Mouse (Mus musculus) CH12.LX (cell line): ENCODE measurements around the gene Higd1c. TPM values are rescaled to one million over a fixed set of nuclear protein-coding genes. Genes with fewer than 3 reads are reported as not detected.

Source experiments
- DNase-seq: peaks from one replicate; pipeline ENCODE4 v3.0.0-alpha.2; 2013; ENCODE audit errors: extremely low read depth
- H3K27ac ChIP-seq: 2 replicates; pipeline ENCODE4 v1.5.1; 2012; ENCODE audit warnings: low read depth, mild to moderate bottlenecking, control low read depth, moderate library complexity; ENCODE audit not compliant: insufficient read depth
- H3K27me3 ChIP-seq: replicated peaks from 2 replicates; pipeline ENCODE3; 2012; ENCODE audit warnings: inconsistent platforms
- H3K36me3 ChIP-seq, 2 experiments: replicated peaks in 1 of 2; 2 replicates each; pipeline versions ENCODE3 to v1.6.1; 2012; ENCODE audit warnings: inconsistent platforms in 1 of 2, low read length in 1 of 2, mild to moderate bottlenecking in 1 of 2, mixed read lengths in 1 of 2, moderate library complexity in 1 of 2; ENCODE audit not compliant: control insufficient read depth in 1 of 2, insufficient read depth in 1 of 2
- H3K4me1 ChIP-seq, 2 experiments: 2 replicates each; pipeline ENCODE4 v1.6.1; 2012; ENCODE audit warnings: inconsistent platforms in 1 of 2, moderate library complexity in 1 of 2; ENCODE audit not compliant: insufficient read depth in 2 of 2, control insufficient read depth in 1 of 2
- H3K4me2 ChIP-seq: 2 replicates; pipeline ENCODE4 v1.6.1; 2012; ENCODE audit warnings: low read depth, mild to moderate bottlenecking, control low read depth; ENCODE audit not compliant: poor library complexity, insufficient read depth, severe bottlenecking
- H3K4me3 ChIP-seq, 3 experiments: fragments of 150-350 bp in 1 of 3; sonication (generic) in 1 of 3; replicated peaks in 1 of 3; 2 replicates each; pipeline versions ENCODE3 to v1.5.1; 2011 to 2012; ENCODE audit warnings: low read depth in 2 of 3, low read length in 2 of 3, mild to moderate bottlenecking in 2 of 3, moderate library complexity in 2 of 3, control low read depth in 1 of 3, improper control_type of control experiment in 1 of 3, inconsistent platforms in 1 of 3, mixed read lengths in 1 of 3; ENCODE audit not compliant: poor library complexity in 1 of 3
- H3K79me2 ChIP-seq: replicated peaks from 2 replicates; pipeline ENCODE4 v1.6.1; 2012; ENCODE audit warnings: mild to moderate bottlenecking, moderate library complexity; ENCODE audit not compliant: control insufficient read depth, poor library complexity, insufficient read depth, severe bottlenecking; ENCODE audit errors: extremely low read depth
- H3K9ac ChIP-seq: 2 replicates; pipeline ENCODE4 v1.6.1; 2012; ENCODE audit warnings: low read depth, mild to moderate bottlenecking, control low read depth, moderate library complexity; ENCODE audit not compliant: insufficient read depth
- H3K9me3 ChIP-seq: replicated peaks from 2 replicates; pipeline ENCODE3; 2012; ENCODE audit warnings: low read length, inconsistent platforms, mixed read lengths
- ELF1 ChIP-seq: IDR thresholded peaks from 2 replicates; pipeline ENCODE4 v1.6.1; 2014; ENCODE audit warnings: low read depth, mild to moderate bottlenecking, inconsistent platforms, low read length, improper control_type of control experiment
- GABPA ChIP-seq: IDR thresholded peaks from 2 replicates; pipeline ENCODE4 v1.6.1; 2012; ENCODE audit warnings: low read depth, low read length, improper control_type of control experiment, inconsistent platforms; ENCODE audit not compliant: insufficient replicate concordance
- JUN ChIP-seq: IDR thresholded peaks from 2 replicates; pipeline ENCODE4 v1.6.1; 2011; ENCODE audit warnings: low read depth, mild to moderate bottlenecking, low read length, improper control_type of control experiment, moderate library complexity; ENCODE audit not compliant: insufficient read depth
- MAFK ChIP-seq: IDR thresholded peaks from 2 replicates; pipeline ENCODE4 v1.6.1; 2011; ENCODE audit warnings: low read length, improper control_type of control experiment; ENCODE audit not compliant: insufficient replicate concordance
- MXI1 ChIP-seq: IDR thresholded peaks from 2 replicates; pipeline ENCODE4 v1.6.1; 2011; ENCODE audit warnings: mild to moderate bottlenecking, low read depth, low read length, improper control_type of control experiment
- MYC ChIP-seq: IDR thresholded peaks from 2 replicates; pipeline ENCODE4 v1.6.1; 2011; ENCODE audit warnings: low read depth, mild to moderate bottlenecking, improper control_type of control experiment, low read length
- PAX5 ChIP-seq: IDR thresholded peaks from 2 replicates; pipeline ENCODE4 v1.6.1; 2012; ENCODE audit warnings: low read length, inconsistent platforms, mixed read lengths
- POLR2A ChIP-seq: IDR thresholded peaks from 2 replicates; pipeline ENCODE4 v1.6.1; 2011; ENCODE audit warnings: low read depth, mild to moderate bottlenecking, improper control_type of control experiment, low read length
- POLR2AphosphoS2 ChIP-seq: IDR thresholded peaks from 2 replicates; pipeline ENCODE4 v1.6.1; 2011; ENCODE audit warnings: low read depth, low read length, improper control_type of control experiment
- RAD21 ChIP-seq: IDR thresholded peaks from 2 replicates; pipeline ENCODE4 v1.6.1; 2011; ENCODE audit warnings: low read depth, mild to moderate bottlenecking, low read length, improper control_type of control experiment, moderate library complexity
- SMC3 ChIP-seq: IDR thresholded peaks from 2 replicates; pipeline ENCODE4 v1.6.1; 2011; ENCODE audit warnings: low read depth, low read length, improper control_type of control experiment
- TBP ChIP-seq: conservative IDR thresholded peaks from 2 replicates; pipeline ENCODE4 v1.6.1; 2011; ENCODE audit warnings: low read depth, low read length, improper control_type of control experiment
- ZNF384 ChIP-seq: IDR thresholded peaks from 2 replicates; pipeline ENCODE4 v1.6.1; 2012; ENCODE audit warnings: low read depth, low read length, improper control_type of control experiment, inconsistent platforms
- dilution Hi-C: fragments of 300-500 bp; cut with MboI; formaldehyde crosslinking; loops from 2 replicates; pipeline ENCODE4 v1.14.3; 2020; ENCODE audit warnings: low sequenced_read_pairs; ENCODE audit not compliant: extremely low pct_unique_long_range_greater_than_20kb, extremely low pct_ligation_motif_present
- in situ Hi-C: fragments of 300-500 bp; cut with MboI; formaldehyde crosslinking; loops from 3 replicates; pipeline ENCODE4 v1.14.3; 2019; ENCODE audit warnings: low sequenced_read_pairs, low pct_ligation_motif_present, low pct_unique_long_range_greater_than_20kb, mixed read lengths
- polyA plus RNA-seq: library from polyadenylated mRNA; unstranded; fragments of >175 nt; gene quantifications from 2 replicates; pipeline ENCODE4 v1.2.1, GENCODE M21; 2012; ENCODE audit warnings: low read depth; ENCODE audit not compliant: insufficient read length
- total RNA-seq, 2 experiments: library from RNA; depleted of rRNA; stranded (reverse); fragments of 300-350 nt in 1 of 2; fragments of >200 nt in 1 of 2; gene quantifications; 2 replicates each; pipeline ENCODE4 v1.2.3; 2012 to 2014

Gene Higd1c
- total and polyA plus RNA-seq, 3 experiments: not detected

DNA sequence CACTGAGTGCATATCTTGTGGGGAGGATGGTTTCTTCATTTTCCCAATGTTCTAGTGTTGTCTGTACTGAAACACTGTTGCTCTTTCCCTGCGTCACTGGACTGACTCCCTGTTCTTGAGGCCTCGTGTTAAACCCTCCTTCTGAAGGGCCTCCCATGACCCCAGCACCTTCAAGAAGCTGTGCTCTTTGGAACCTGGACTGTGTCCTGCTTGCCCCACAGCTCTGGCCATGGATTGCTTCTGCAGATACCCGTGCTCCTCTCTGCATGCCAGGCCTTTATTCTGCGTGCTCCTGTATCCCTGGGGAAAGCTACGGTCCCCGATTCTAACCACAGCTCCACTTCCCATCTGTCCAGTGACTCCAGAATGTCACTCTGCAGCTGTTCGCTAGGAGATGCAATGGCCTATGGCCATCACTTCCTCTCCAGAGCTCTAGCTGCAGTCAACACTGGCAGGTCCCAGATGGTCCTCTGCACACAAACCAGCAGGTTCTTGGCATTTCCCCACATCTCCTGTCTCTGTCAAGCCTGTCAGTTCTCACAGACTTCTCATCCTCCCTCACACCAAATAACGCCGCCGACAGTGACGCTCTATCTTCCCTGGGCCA, 65.7 kb downstream of the Higd1c start:
- dilution Hi-C loops: no loop called here
- TF ChIP-seq RAD21: no peak
- TF ChIP-seq POLR2AphosphoS2: no peak
- no peak for TF ChIP-seq ELF1
- TF ChIP-seq ZNF384: no peak
- TF ChIP-seq SMC3: no peak
- TF ChIP-seq, all 38 proteins: peak for 0
- Histone ChIP-seq H3K9me3 (no peaks in the 10 kb centered on the region), H3K9ac (no peak overlapping the region), H3K79me2 (no peaks in the 10 kb centered on the region), H3K4me1 (no peaks in the 10 kb centered on the region), H3K4me2 (no peak overlapping the region), H3K27me3 (peaks cover 74% of the 10 kb centered on the region), H3K36me3 (no peaks in the 10 kb centered on the region), H3K4me3 (no peak overlapping the region), H3K27ac (no peak overlapping the region)
- no peak for DNase-seq
- in situ Hi-C loops: no loop called here

DNA sequence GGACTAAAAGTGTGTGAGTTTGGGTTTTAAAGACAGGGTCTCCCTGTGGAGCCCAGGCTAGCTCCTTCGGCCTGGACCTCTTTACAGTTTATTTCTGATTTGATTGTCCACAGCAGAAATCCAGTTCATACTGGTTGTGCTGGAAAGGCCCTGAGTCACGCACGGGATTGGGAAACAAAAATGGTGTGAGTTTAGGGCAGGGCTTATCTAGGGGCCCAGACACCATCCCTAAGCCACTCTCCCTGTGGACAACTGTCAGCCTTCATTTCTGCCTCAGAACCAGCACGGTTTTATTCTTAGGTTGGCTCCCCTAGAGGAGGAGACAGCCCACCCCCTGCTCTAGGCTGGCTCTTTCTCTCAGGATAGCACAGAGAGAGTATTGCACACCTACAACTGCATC, 68.9 kb downstream of the Higd1c start:
- no peak for DNase-seq
- Histone ChIP-seq H3K9ac (no peak overlapping the region), H3K79me2 (no peaks in the 10 kb centered on the region), H3K4me2 (no peak overlapping the region), H3K36me3 (no peaks in the 10 kb centered on the region), H3K9me3 (no peaks in the 10 kb centered on the region), H3K27ac (no peak overlapping the region), H3K4me1 (0 out of 4 replicates have a peak, but pooled peaks cover 0 to 2% of the 10 kb centered on the region in 2 experiments), H3K4me3 (no peak overlapping the region), H3K27me3 (peaks cover 56% of the 10 kb centered on the region)
- dilution Hi-C loops (no loop called here), in situ Hi-C loops (no loop called here)
- TF ChIP-seq GABPA (no peak), PAX5 (no peak), TBP (no peak), MXI1 (no peak), MAFK (no peak), JUN (no peak), SMC3 (no peak), MYC (no peak), POLR2A (no peak)

Other genes with a start within 250 kb of the Higd1c start
- gene Atf1, start 136.7 kb upstream of the Higd1c start, total RNA-seq (2012; rRNA removed): 28.0 and 28.2 TPM in 2 replicates
- 48.4 and 51.1 TPM in 2 replicates for gene Atf1, start 136.7 kb upstream of the Higd1c start, total RNA-seq (2014; rRNA removed)
- gene Atf1, start 136.7 kb upstream of the Higd1c start, polyA plus RNA-seq: 111 and 133 TPM in 2 replicates
- gene Tmprss12, start 83.7 kb upstream of the Higd1c start, total RNA-seq (2012; rRNA removed): not detected in 2 replicates
- gene Tmprss12, start 83.7 kb upstream of the Higd1c start, total RNA-seq (2014; rRNA removed): not detected in 2 replicates
- gene Tmprss12, start 83.7 kb upstream of the Higd1c start, polyA plus RNA-seq: not detected in 2 replicates
- 5.8 and 6.5 TPM in 2 replicates for gene Mettl7a1, start 60.4 kb upstream of the Higd1c start, total RNA-seq (2012; rRNA removed)
- gene Mettl7a1, start 60.4 kb upstream of the Higd1c start, total RNA-seq (2014; rRNA removed): 17.2 and 17.9 TPM in 2 replicates
- 14.2 and 14.9 TPM in 2 replicates for gene Mettl7a1, start 60.4 kb upstream of the Higd1c start, polyA plus RNA-seq
- 0.17 TPM in 1 of 2 replicates, not detected in the other for gene Mettl7a3, start 29.6 kb upstream of the Higd1c start, total RNA-seq (2012; rRNA removed)
- gene Mettl7a3, start 29.6 kb upstream of the Higd1c start, total RNA-seq (2014; rRNA removed): not detected in 2 replicates
- gene Mettl7a3, start 29.6 kb upstream of the Higd1c start, polyA plus RNA-seq: 0.33 and 0.70 TPM in 2 replicates
- not detected in 2 replicates for gene Methig1, start 11.4 kb upstream of the Higd1c start, total RNA-seq (2012; rRNA removed)
- not detected in 2 replicates for gene Methig1, start 11.4 kb upstream of the Higd1c start, total RNA-seq (2014; rRNA removed)
- not detected in 2 replicates for gene Methig1, start 11.4 kb upstream of the Higd1c start, polyA plus RNA-seq
- gene Mettl7a2, start 11.3 kb upstream of the Higd1c start, total RNA-seq (2012; rRNA removed): not detected in 2 replicates
- gene Mettl7a2, start 11.3 kb upstream of the Higd1c start, total RNA-seq (2014; rRNA removed): not detected in 2 replicates
- not detected in 2 replicates for gene Mettl7a2, start 11.3 kb upstream of the Higd1c start, polyA plus RNA-seq
- not detected in 2 replicates for gene Gm5475, start 57.6 kb downstream of the Higd1c start, total RNA-seq (2012; rRNA removed)
- not detected in 2 replicates for gene Gm5475, start 57.6 kb downstream of the Higd1c start, total RNA-seq (2014; rRNA removed)
- gene Gm5475, start 57.6 kb downstream of the Higd1c start, polyA plus RNA-seq: not detected in 2 replicates
- 8.9 and 13.2 TPM in 2 replicates for gene Slc11a2, start 60.5 kb downstream of the Higd1c start, total RNA-seq (2012; rRNA removed)
- 11.7 and 13.0 TPM in 2 replicates for gene Slc11a2, start 60.5 kb downstream of the Higd1c start, total RNA-seq (2014; rRNA removed)
- gene Slc11a2, start 60.5 kb downstream of the Higd1c start, polyA plus RNA-seq: 18.6 and 19.1 TPM in 2 replicates
- 30.3 and 39.0 TPM in 2 replicates for gene Letmd1, start 104.5 kb downstream of the Higd1c start, total RNA-seq (2012; rRNA removed)
- gene Letmd1, start 104.5 kb downstream of the Higd1c start, total RNA-seq (2014; rRNA removed): 28.5 and 31.4 TPM in 2 replicates
- 44.0 and 51.3 TPM in 2 replicates for gene Letmd1, start 104.5 kb downstream of the Higd1c start, polyA plus RNA-seq
- gene Csrnp2, start 130.9 kb downstream of the Higd1c start, total RNA-seq (2012; rRNA removed): 3.5 TPM in 2 replicates
- 2.3 and 2.4 TPM in 2 replicates for gene Csrnp2, start 130.9 kb downstream of the Higd1c start, total RNA-seq (2014; rRNA removed)
- gene Csrnp2, start 130.9 kb downstream of the Higd1c start, polyA plus RNA-seq: 2.0 and 2.3 TPM in 2 replicates
- 5.8 and 7.8 TPM in 2 replicates for gene Tfcp2, start 187.5 kb downstream of the Higd1c start, total RNA-seq (2012; rRNA removed)
- gene Tfcp2, start 187.5 kb downstream of the Higd1c start, total RNA-seq (2014; rRNA removed): 6.3 and 6.8 TPM in 2 replicates
- 5.3 and 5.9 TPM in 2 replicates for gene Tfcp2, start 187.5 kb downstream of the Higd1c start, polyA plus RNA-seq
- gene Pou6f1, start 235.4 kb downstream of the Higd1c start, total RNA-seq (2012; rRNA removed): 3.5 and 7.4 TPM in 2 replicates
- gene Pou6f1, start 235.4 kb downstream of the Higd1c start, total RNA-seq (2014; rRNA removed): 0.97 and 1.7 TPM in 2 replicates
- gene Pou6f1, start 235.4 kb downstream of the Higd1c start, polyA plus RNA-seq: 6.3 and 9.1 TPM in 2 replicates